Mouse (Mus musculus) urinary bladder, postnatal 25 days (tissue): Measurements from ENCODE around the gene Bmp2.

ENCODE experiments used
- DNase-seq: peaks from one replicate; pipeline ENCODE4 v3.0.0; 2022; ENCODE audit warnings: low spot score

Gene Bmp2

DNA sequence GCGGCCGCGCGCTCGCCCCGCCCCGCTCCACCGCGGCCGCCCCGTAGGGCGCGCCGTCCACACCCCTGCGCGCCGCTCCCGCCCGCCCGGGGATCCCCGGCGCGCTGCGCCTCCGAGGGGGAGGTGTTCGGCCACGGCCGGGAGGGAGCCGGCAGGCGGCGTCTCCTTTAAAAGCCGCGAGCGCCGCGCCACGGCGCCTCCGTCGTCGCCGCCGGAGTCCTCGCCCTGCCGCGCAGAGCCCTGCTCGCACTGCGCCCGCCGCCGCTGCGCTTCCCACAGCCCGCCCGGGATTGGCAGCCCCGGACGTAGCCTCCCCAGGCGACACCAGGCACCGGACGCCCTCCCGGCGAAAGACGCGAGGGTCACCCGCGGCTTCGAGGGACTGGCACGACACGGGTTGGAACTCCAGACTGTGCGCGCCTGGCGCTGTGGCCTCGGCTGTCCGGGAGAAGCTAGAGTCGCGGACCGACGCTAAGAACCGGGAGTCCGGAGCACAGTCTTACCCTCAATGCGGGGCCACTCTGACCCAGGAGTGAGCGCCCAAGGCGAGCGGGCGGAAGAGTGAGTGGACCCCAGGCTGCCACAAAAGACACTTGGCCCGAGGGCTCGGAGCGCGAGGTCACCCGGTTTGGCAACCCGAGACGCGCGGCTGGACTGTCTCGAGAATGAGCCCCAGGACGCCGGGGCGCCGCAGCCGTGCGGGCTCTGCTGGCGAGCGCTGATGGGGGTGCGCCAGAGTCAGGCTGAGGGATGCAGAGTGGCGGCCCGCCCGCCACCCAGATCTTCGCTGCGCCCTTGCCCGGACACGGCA lies at the start of gene Bmp2:
Gene Bmp2 (plus strand): TSS at position 129 of the 811 bp plus-strand sequence.
- peak; percentile 74 for DNase-seq

DNA sequence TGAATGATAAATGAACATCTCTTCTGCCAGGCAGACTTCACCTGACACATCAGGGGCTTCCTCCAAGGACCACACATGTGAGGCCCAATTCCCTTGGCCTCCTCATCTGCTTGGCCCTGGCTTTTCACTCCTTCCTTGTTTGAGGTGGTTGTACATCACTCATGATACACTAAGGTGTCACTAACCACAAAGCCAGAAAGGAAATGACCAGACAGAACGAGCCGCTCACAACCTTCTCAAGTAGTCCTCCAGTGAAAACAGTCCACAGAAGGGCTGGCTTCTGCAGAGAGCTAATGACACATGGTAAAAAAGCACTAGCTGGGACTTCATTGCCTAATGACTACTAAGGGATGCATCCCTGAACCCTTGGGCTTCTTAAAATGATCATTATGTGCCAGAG lies 46.3 kb upstream of the Bmp2 start:
- no peak for DNase-seq

DNA sequence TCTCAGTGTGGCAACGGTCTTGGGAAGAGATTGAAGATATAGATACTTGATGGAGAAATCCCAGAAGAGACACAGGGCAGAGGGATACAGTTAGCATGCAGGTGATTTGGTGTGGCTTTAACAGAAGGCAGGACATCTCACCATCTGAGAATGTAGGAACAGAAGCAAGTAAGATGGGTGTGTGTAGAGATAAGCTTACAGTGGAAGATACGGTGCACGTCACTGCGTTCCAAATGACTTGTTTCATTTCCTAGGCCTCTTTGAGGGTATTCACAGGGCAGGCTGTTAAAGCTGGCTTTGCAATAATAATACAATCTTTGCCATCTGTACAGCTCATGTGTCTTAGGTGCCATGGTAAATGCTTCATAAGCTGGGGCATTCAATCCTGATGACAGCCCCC lies 44.9 kb upstream of the Bmp2 start:
- no peak for DNase-seq

DNA sequence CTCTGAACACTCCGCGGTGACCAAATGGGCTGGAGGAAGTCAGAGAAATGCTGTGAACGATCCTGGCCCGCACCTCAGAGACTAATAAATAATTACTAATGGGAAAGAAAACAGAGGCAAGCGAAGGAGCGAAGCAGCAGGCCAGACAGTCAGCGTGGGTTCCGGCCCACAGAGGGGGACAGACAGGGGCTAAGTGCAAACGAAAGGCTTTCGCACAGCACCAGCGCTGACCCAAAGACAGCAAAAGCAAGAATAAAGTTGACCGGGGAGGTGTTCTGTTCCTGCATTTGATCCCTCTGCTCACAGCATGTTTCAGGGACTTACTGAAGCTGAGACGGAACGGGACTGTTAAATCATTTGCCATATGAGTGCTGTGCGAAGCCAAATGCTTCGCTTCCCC lies 42.8 kb upstream of the Bmp2 start:
- DNase-seq, result no peak

GRCm38 (mm10) chr2:133511011-133511779 lies 40.8 kb upstream of the Bmp2 start:
- DNase-seq, result no peak

DNA sequence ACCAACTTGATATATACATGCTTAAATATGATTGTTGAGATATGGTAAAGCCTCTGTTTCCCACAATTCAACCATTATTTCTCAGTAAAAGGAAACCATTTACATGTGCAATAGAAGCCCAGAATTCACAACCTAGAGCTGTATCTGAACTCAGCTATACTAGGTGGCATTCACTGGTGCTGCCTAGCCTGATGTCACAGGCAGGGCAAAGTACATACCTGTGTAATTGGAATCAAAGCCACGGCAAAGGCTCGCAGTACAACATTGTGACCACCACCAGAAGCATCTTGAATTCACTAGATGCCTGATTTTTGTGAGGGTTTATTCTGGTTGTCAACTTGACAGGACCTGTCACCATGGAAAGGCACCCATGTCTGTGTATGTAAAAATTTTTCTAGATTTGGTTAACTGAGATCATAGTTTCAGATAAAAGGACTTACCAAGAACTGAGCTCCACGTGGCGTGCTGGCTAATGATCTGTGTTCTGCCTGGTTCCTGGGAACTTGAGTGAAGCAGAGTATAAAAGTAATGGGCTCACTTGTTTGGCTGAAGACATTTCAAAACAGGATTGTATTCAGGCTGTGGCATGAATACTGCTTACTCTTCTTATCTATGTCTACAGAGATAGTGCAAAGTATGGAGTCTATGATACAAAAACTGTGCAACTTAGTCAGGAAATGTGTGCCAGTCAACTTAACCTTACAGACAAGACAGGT lies 35.5 kb upstream of the Bmp2 start:
- DNase-seq, result no peak

DNA sequence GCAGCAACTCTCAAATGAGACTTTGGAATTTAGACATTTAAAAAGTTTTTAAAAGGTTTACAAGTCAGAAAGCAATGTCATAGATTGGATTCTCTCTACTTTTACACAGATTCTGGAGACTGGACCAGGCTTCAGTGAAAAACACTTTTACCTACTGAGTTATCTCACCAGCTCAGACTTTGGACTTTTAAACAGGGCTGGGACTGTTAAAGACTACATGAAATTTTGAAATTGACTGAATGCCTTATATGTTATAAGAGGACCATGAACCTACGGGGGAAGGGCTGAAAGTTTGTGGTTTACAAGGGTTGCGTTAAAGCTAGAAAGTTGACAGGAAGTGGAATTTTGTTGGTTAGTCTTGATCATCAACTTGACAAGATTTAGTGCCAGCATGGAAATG lies 34.1 kb upstream of the Bmp2 start:
- no peak for DNase-seq

GRCm38 (mm10) chr2:133521193-133521592 lies 30.8 kb upstream of the Bmp2 start:
- no peak for DNase-seq

DNA sequence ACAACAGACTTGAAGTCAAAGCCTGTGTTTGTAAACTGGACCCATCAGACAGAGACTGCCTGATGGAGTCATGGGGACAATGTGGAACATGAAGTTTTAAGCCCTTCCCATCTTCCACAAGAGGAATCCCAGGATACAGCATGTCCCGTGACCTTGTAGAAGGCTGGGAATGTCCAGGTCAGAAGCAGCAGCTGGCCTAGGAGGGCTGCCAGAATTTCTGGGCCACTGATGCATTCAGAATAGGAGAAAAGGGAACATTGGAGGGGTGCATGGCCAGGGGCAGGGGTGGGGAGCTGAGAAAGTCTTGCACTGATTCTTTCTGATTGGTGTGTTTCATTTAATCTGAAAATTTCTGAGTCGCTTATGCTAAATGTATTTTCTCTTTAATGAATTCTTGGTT lies 29.8 kb upstream of the Bmp2 start:
- no peak for DNase-seq

DNA sequence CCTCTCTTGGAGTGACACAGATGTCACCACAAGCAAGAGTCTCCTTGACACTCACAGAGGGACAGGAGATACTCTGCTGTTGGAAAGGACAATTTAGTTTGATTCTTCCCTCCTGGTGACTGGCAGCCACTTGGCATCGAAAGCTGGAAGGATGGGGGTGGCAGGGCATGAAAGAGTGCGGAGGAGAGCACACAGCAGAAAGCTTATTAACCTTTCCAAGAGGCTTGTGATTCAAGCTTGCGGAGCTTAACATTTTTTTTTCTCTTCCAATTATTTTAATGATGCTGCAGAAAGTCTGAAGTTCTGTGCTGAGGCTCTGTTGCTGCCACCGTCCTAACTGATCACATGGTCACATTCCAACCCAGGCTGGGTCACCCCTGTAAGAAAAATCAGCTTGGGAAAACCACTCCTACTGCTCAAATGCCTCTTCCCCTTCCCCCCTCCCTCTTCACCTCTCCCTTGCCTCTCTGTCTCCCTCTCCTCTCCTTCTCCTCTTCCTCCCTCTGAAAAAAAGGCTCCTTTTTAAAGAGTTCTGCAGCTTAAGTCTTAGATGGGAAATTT lies 26.3 kb upstream of the Bmp2 start:
- DNase-seq, result no peak

DNA sequence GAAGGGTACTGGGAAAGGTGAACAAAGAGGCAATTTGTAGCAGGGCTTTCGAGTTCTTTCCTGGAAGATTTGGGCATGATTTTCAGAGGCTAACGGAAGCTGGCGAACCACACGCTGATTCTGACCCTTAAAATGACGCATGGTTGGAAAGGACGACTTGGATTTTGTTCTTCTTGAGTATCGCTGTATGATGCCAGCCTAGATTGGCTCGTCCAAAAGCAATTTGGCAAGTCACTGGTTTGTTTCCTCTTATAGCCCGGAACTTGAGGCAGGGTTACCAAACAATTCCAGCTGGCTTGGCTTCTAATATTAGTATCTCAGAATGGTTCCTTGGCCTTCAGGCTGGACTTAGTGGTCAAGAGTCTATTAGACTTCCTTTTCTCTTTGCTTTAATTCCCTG lies 22.6 kb upstream of the Bmp2 start:
- DNase-seq, result no peak

DNA sequence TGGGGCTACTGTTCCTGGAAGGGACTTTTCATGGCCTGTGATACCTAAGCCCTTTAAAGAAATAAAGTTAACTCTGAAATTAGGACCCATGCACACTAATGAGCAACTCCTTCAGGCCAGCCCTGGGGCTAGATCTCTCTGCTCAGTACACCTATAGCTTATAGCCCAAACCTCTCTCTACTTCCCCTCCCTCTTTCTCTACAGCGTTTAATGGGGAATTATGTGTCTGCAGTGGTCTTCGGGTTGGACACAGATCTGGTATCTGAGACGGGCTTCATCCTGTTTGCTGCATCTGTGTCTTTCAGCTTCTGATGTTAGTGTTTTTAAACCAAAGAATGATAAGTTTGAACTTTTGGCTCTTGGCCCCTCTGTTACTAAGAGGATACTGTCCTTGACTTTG lies 18.9 kb upstream of the Bmp2 start:
- DNase-seq, result no peak

GRCm38 (mm10) chr2:133535481-133535880 lies 16.5 kb upstream of the Bmp2 start:
- DNase-seq, result no peak

DNA sequence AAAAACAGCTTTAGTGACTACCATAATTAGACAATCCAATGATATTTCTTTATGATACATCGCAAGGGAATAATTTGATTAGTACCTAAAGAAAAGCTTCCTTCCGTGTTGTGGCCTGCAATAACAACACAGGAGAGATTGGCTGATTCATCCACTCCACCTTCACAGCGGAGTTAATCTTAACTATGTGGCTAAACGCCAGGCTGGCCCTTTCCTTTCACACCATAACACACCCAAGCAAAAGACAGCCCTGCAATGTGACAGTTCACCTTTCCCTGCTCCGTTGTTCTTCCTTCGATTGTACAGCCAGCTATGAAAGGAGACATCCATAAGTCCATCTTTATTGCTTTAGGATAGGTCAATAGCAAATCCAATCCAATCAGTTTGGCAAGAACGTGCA lies 15.1 kb upstream of the Bmp2 start:
- DNase-seq, result no peak

DNA sequence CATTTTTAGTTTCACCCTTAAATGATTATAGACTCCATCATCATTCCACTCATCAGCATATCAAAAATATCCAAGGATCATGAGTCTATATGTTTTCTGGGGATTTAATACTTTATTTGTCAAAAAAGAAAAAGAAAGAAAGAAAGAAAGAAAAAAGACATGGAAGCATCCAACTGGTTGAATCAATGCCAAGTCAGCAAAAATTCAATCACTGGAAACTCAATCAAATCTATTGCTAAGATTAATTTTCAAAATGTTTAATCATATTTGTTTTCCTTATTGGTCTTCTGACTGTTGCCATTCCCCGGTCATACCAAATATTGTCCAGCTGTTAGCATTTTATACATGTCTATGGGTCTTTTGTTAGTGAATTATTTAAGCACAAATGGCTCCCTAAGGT lies 11.3 kb upstream of the Bmp2 start:
- no peak for DNase-seq

- DNase-seq, result peak; percentile 43
These were observed 1.7 kb upstream of the Bmp2 start for GRCm38 (mm10) chr2:133550238-133550682.

DNA sequence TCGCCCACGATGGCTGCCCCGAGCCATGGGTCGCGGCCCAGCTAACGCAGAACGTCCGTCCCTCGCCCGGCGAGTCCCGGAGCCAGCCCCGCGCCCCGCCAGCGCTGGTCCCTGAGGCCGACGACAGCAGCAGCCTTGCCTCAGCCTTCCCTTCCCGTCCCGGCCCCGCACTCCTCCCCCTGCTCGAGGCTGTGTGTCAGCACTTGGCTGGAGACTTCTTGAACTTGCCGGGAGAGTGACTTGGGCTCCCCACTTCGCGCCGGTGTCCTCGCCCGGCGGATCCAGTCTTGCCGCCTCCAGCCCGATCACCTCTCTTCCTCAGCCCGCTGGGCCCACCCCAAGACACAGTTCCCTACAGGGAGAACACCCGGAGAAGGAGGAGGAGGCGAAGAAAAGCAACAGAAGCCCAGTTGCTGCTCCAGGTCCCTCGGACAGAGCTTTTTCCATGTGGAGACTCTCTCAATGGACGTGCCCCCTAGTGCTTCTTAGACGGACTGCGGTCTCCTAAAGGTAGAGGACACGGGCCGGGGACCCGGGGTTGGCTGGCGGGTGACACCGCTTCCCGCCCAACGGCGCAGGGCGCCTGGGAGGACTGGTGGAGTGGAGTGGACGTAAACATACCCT lies 995 bp downstream of the Bmp2 start:
- peak; percentile 41 for DNase-seq

DNA sequence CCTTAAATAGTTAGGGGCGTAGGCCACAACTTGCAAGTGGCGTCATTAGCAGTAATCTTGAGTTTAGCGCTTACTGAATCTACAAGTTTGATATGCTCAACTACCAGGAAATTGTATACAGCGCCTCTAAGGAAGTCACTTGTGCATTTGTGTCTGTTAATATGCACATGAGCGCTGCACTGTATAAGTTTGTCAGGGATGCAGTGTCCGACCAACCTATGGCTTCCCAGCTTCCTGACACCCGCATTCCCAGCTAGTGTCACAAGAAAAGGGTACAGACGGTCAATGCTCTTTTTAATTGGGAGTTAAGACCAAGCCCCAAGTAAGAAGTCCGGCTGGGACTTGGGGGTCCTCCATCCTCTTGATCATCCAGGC lies 1.9 kb downstream of the Bmp2 start:
- DNase-seq, result no peak

DNA sequence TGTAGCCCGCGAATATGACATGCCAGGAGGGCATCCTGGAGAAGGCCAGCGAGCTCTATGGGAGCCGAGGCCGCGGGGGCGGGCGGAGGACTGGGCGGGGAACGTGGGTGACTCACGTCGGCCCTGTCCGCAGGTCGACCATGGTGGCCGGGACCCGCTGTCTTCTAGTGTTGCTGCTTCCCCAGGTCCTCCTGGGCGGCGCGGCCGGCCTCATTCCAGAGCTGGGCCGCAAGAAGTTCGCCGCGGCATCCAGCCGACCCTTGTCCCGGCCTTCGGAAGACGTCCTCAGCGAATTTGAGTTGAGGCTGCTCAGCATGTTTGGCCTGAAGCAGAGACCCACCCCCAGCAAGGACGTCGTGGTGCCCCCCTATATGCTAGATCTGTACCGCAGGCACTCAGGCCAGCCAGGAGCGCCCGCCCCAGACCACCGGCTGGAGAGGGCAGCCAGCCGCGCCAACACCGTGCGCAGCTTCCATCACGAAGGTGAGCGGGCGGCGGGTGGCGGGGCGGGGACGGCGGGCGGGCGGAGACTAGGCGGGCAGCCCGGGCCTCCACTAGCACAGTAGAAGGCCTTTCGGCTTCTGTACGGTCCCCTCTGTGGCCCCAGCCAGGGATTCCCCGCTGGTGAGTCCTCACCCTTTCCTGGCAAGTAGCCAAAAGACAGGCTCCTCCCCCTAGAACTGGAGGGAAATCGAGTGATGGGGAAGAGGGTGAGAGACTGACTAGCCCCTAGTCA lies 2.5 kb downstream of the Bmp2 start:
- peak; percentile 64 for DNase-seq

GRCm38 (mm10) chr2:133564248-133564886 lies 12.4 kb downstream of the Bmp2 start:
- DNase-seq, result no peak

GRCm38 (mm10) chr2:133565424-133565823 lies 13.5 kb downstream of the Bmp2 start:
- DNase-seq, result no peak
